Mouse (Mus musculus): ENCODE data around the gene Timp1. TPM values are rescaled to one million over a fixed set of nuclear protein-coding genes. Genes with fewer than 3 reads are reported as not detected.

Gene Timp1
- polyA plus RNA-seq, 1 experiment from 2014 or later, result 17.9 TPM

Small RNA genes within 50 kb of the gene (microRNA-seq; reads per million reads assigned to microRNA genes)
- gene Gm24824 (not detected), gene Mir5617 (not detected)

Other genes with a start within 250 kb of the Timp1 start
- gene Uba1, start 211.8 kb upstream of the Timp1 start, polyA plus RNA-seq (2016; fragmentation: Nextera tagmentation; extraction: Ambion mirVana), result 249 and 252 TPM in 2 replicates
- gene Cdk16, start 182.2 kb upstream of the Timp1 start, polyA plus RNA-seq (2016; fragmentation: Nextera tagmentation; extraction: Ambion mirVana), result 139 and 145 TPM in 2 replicates
- 68.4 and 68.6 TPM in 2 replicates for gene Usp11, start 166.3 kb upstream of the Timp1 start, polyA plus RNA-seq (2016; fragmentation: Nextera tagmentation; extraction: Ambion mirVana)
- gene Araf, start 72.4 kb upstream of the Timp1 start, polyA plus RNA-seq (2016; fragmentation: Nextera tagmentation; extraction: Ambion mirVana), result 107 and 113 TPM in 2 replicates
- 2.3 and 2.5 TPM in 2 replicates for gene Syn1, start 50.8 kb downstream of the Timp1 start, polyA plus RNA-seq (2016; fragmentation: Nextera tagmentation; extraction: Ambion mirVana)
- gene Cfp, start 61.4 kb downstream of the Timp1 start, polyA plus RNA-seq (2016; fragmentation: Nextera tagmentation; extraction: Ambion mirVana), result 3.4 and 4.3 TPM in 2 replicates
- gene Elk1, start 80.4 kb downstream of the Timp1 start, polyA plus RNA-seq (2016; fragmentation: Nextera tagmentation; extraction: Ambion mirVana), result 18.0 and 18.8 TPM in 2 replicates
- gene Uxt, start 91.9 kb downstream of the Timp1 start, polyA plus RNA-seq (2016; fragmentation: Nextera tagmentation; extraction: Ambion mirVana), result 51.2 and 52.1 TPM in 2 replicates
- gene Zfp182, start 192.2 kb downstream of the Timp1 start, polyA plus RNA-seq (2016; fragmentation: Nextera tagmentation; extraction: Ambion mirVana), result 6.7 and 7.1 TPM in 2 replicates
- not detected in 2 replicates for gene Spaca5, start 198.2 kb downstream of the Timp1 start, polyA plus RNA-seq (2016; fragmentation: Nextera tagmentation; extraction: Ambion mirVana)
- gene Zfp300, start 219.4 kb downstream of the Timp1 start, polyA plus RNA-seq (2016; fragmentation: Nextera tagmentation; extraction: Ambion mirVana), result 2.2 and 2.9 TPM in 2 replicates
- not detected in 2 replicates for gene Ssxa1, start 245.7 kb downstream of the Timp1 start, polyA plus RNA-seq (2016; fragmentation: Nextera tagmentation; extraction: Ambion mirVana)

All from embryonic facial prominence, embryonic 12.5 days (tissue).